Mouse (Mus musculus) skeletal muscle tissue, adult 2 months (tissue): ENCODE data around the gene Rps19.
"Not testable (repeated sequence)": the region's sequence is repeated elsewhere in the genome, so short reads cannot be mapped to it uniquely, and the experiment has no call there.

Experiments
- DNase-seq: peaks from one replicate; pipeline ENCODE4 v3.0.0-alpha.2; 2012; ENCODE audit warnings: low read depth, low spot score

Gene Rps19

GRCm38 (mm10) chr7:24869532-24870165, 14.5 kb upstream of the Rps19 start, which contains the start of the genes Lypd4 and Dmrtc2:
TSS of gene Lypd4 (minus strand) at chr7:24869941.
TSS of gene Dmrtc2 (plus strand) at chr7:24870057.
- no peak for DNase-seq

- DNase-seq = no peak
Measured at GRCm38 (mm10) chr7:24877588-24877987, 6.6 kb upstream of the Rps19 start.

- DNase-seq = no peak
Measured at GRCm38 (mm10) chr7:24879620-24880019, 4.6 kb upstream of the Rps19 start.

- DNase-seq = no peak
Measured at GRCm38 (mm10) chr7:24882416-24883199, 1.6 kb upstream of the Rps19 start.

GRCm38 (mm10) chr7:24884693-24885291, 621 bp downstream of the Rps19 start:
- DNase-seq = no peak

GRCm38 (mm10) chr7:24885468-24886307, 1.5 kb downstream of the Rps19 start:
- DNase-seq = no peak

- DNase-seq = no peak
Measured at GRCm38 (mm10) chr7:24886308-24886633, 2.1 kb downstream of the Rps19 start.

GRCm38 (mm10) chr7:24887096-24887495, 2.9 kb downstream of the Rps19 start:
- no peak for DNase-seq

GRCm38 (mm10) chr7:24889431-24890220, 5.5 kb downstream of the Rps19 start:
- no peak for DNase-seq

- peak; percentile 72 for DNase-seq
Measured at GRCm38 (mm10) chr7:24890281-24891216, 6.4 kb downstream of the Rps19 start.

- no peak for DNase-seq
Measured at GRCm38 (mm10) chr7:24891241-24892124, 7.3 kb downstream of the Rps19 start.

GRCm38 (mm10) chr7:24892125-24892583, 8.0 kb downstream of the Rps19 start:
- DNase-seq = no peak

GRCm38 (mm10) chr7:24895749-24896148, 11.6 kb downstream of the Rps19 start:
- not testable (repeated sequence) for DNase-seq

GRCm38 (mm10) chr7:24896269-24896668, 12.1 kb downstream of the Rps19 start:
- DNase-seq = no peak

- no peak for DNase-seq
Measured at GRCm38 (mm10) chr7:24897224-24897623, 13.1 kb downstream of the Rps19 start, which contains the start of gene Cd79a. TSS of gene Cd79a (plus strand) at chr7:24897381.

- no peak for DNase-seq
Measured at GRCm38 (mm10) chr7:24897959-24898358, 13.8 kb downstream of the Rps19 start.

GRCm38 (mm10) chr7:24901114-24901513, 16.9 kb downstream of the Rps19 start:
- DNase-seq = no peak

GRCm38 (mm10) chr7:24901842-24902241, 17.7 kb downstream of the Rps19 start:
- no peak for DNase-seq

- DNase-seq = no peak
Measured at GRCm38 (mm10) chr7:24902264-24902629, 18.1 kb downstream of the Rps19 start.
